Mouse (Mus musculus) kidney, postnatal 0 days (tissue): ENCODE results near the gene Adat3. TPM values are rescaled to one million over a fixed set of nuclear protein-coding genes. Genes with fewer than 3 reads are reported as not detected.

Source experiments
- ATAC-seq: fragments of 200-750 bp; cut with Nextera tagmentation; replicated peaks from 2 replicates; pipeline ENCODE4 v1.8.0; 2017; ENCODE audit warnings: low read depth, moderate number of reproducible peaks, moderate TSS enrichment, moderate library complexity; ENCODE audit not compliant: low FRiP score
- DNase-seq: peaks from one replicate; pipeline ENCODE4 v3.0.0-alpha.2; 2016; ENCODE audit warnings: low spot score
- H3K27ac ChIP-seq: fragments of 300-500 bp; sonication (generic); 2 replicates; pipeline ENCODE4 v1.5.1; 2014; ENCODE audit warnings: mild to moderate bottlenecking
- H3K27me3 ChIP-seq: fragments of 300-500 bp; sonication (generic); 2 replicates; pipeline ENCODE4 v1.6.1; 2014; ENCODE audit warnings: low read length, mixed read lengths; ENCODE audit not compliant: insufficient read depth
- H3K36me3 ChIP-seq: fragments of 300-500 bp; sonication (generic); 2 replicates; pipeline ENCODE4 v1.6.1; 2014; ENCODE audit warnings: low read length, mixed read lengths; ENCODE audit not compliant: insufficient read depth
- H3K4me1 ChIP-seq: fragments of 300-500 bp; sonication (generic); replicated peaks from 2 replicates; pipeline ENCODE4 v1.6.1; 2014; ENCODE audit warnings: antibody characterized with exemption, low read length, mixed read lengths; ENCODE audit not compliant: insufficient read depth
- H3K4me2 ChIP-seq: fragments of 300-500 bp; sonication (generic); 2 replicates; pipeline ENCODE4 v1.6.1; 2014; ENCODE audit warnings: mild to moderate bottlenecking, low read length, moderate library complexity, mixed read lengths
- H3K4me3 ChIP-seq: fragments of 300-500 bp; sonication (generic); replicated peaks from 2 replicates; pipeline ENCODE4 v1.5.1; 2014; ENCODE audit warnings: low read depth, low read length
- H3K9ac ChIP-seq: fragments of 300-500 bp; sonication (generic); 2 replicates; pipeline ENCODE4 v1.6.1; 2014; ENCODE audit warnings: low read depth, low read length
- H3K9me3 ChIP-seq: fragments of 300-500 bp; sonication (generic); replicated peaks from 2 replicates; pipeline ENCODE4 v1.6.1; 2016; ENCODE audit warnings: low read length, inconsistent platforms, mixed read lengths
- CTCF ChIP-seq: IDR thresholded peaks from 2 replicates; pipeline ENCODE4 v1.5.1; 2016; ENCODE audit warnings: antibody characterized with exemption, low read depth, mild to moderate bottlenecking, moderate library complexity
- WGBS: fragments of 180-500 bp; shearing (Covaris S2); extraction: QIAGEN DNeasy Blood & Tissue Kit; methylation state at CpG from one replicate; pipeline ENCODE4 v1.1.7; 2014; 5-methylcytosine and 5-hydroxymethylcytosine counted together
- polyA plus RNA-seq: library from polyadenylated mRNA; unstranded; fragments of >200 nt; fragmentation: Nextera tagmentation; extraction: Ambion mirVana; gene quantifications from 2 replicates; pipeline ENCODE4 v1.2.1, GENCODE M21; 2015

Adat3 gene
- polyA plus RNA-seq, 1 experiment from 2014 or later: 6.1 TPM

DNA sequence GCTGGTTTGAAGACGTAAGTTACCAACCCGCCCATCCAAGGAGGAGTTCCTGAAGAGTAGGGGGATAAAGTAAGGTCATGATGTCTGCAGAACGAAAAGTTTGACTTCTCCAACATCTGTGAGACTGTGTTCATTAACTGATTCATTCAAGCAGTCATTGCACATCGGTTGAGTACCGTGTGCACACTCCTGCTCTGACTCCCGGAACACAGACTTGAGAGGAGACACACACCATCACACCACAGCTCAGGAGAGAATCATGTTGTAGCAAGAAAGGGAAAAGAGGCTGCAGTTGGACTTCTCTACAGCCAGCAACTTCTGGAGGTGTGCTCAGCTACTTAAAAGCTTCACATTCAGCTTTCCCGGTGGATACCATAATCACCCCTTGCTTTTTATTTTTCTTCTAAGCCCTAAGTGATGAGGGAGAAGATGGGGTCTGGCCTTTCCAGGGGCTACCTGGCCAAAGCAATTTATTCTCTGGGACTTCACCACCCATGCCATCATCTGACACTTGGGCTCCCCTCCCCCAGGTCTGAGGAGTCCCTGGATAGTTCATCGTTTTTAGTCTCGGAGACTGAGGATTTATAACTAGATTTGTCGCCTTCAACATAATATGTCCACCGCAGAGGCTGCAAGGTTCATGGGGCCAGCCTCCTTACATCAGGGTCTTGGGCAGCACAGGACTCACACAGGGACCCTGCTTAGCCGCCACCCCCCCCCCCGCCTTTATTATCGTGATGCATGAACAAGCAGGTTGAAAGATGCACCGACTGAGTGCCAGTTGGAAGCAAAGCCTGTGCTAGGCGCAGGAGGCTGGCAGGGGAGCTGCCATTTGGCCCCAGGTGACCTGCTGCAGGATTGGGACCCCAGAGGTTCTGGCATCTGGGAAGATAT lies 18.4 kb downstream of the Adat3 start:
- H3K9ac ChIP-seq: peak overlapping the region; percentile 38; the same call in 1 of the 2 replicates
- peak overlapping the region; percentile 46 for H3K4me3 ChIP-seq
- H3K9me3 ChIP-seq: no peaks in the 10 kb centered on the region
- H3K4me2 ChIP-seq: peak overlapping the region; percentile 67
- peak overlapping the region; percentile 92; the same call in 1 of the 2 replicates for H3K27ac ChIP-seq
- peaks cover 4% of the 10 kb centered on the region; the same call in 1 of the 2 replicates for H3K36me3 ChIP-seq
- peaks cover 17% of the 10 kb centered on the region for H3K4me1 ChIP-seq
- DNase-seq: no peak
- no peak for ATAC-seq
- H3K27me3 ChIP-seq: no peaks in the 10 kb centered on the region
- WGBS: 34% methylated on average over 16 of the region's 16 CpGs
- TF ChIP-seq CTCF: no peak

DNA sequence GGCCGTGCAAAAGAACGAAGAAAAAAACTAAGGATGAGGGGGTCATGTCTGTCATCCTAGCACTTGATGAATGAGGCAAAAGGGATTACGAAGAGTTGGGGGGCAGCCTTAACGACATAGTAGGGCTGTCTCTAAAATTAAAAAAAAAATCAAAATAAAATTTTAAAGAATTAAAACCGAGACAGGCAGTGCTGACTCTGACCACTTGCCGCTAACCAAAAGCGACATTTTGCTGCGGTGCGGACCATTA lies 18.9 kb downstream of the Adat3 start:
- Histone ChIP-seq H3K9ac (peak overlapping the region; percentile 38; the same call in 1 of the 2 replicates), H3K27ac (peak overlapping the region; percentile 92), H3K4me3 (peak overlapping the region; percentile 46), H3K4me1 (peaks cover 22% of the 10 kb centered on the region), H3K4me2 (peak overlapping the region; percentile 67), H3K27me3 (no peaks in the 10 kb centered on the region), H3K36me3 (peaks cover 3% of the 10 kb centered on the region; the same call in 1 of the 2 replicates), H3K9me3 (no peaks in the 10 kb centered on the region)
- DNase-seq (no peak), ATAC-seq (no peak)
- WGBS: under 1% methylated on average over 9 of the region's 9 CpGs
- no peak for TF ChIP-seq CTCF

DNA sequence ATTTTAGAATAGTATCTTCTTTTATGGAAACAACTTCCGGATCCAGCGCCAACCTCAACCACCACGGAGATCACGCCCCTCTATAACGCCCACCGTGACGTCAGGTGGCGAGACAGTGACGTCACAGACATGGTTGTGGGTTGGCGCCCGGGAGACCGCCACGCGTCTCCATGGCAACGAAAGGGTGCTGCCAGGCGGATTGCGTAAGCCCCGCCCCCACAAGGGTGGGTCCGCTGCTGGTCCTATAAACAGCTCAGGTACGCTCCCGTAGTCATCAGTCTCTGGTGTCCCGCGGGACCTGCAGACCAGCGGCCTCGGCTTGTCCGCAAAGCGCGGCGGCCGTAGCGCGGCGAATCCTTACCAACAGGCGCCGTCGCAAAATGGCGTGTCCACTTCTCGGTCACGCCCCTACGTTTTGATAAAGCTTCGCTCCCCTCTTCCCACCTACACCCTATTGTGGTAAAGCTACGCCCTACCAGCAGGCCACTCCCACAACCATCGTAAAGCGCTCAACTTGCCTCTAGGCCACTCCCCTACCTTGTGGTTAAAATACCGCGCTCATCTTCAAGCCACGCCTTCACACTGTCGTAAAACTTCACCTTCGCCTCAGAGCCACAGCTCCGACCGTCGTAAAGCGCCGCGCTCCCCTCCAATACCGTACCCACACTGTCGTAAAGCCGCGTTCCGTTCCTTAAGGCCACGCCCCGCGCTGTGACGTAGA lies 19.4 kb downstream of the Adat3 start:
- DNase-seq (peak; percentile 100), ATAC-seq (peak; percentile 94)
- Histone ChIP-seq H3K36me3 (peaks cover 3% of the 10 kb centered on the region; the same call in 1 of the 2 replicates), H3K27me3 (no peaks in the 10 kb centered on the region), H3K4me3 (peak overlapping the region; percentile 87), H3K9ac (peak overlapping the region; percentile 94), H3K9me3 (no peaks in the 10 kb centered on the region), H3K4me2 (peak overlapping the region; percentile 67), H3K27ac (peak overlapping the region; percentile 95), H3K4me1 (peaks cover 22% of the 10 kb centered on the region)
- WGBS: under 1% methylated on average over 64 of the region's 64 CpGs
- TF ChIP-seq CTCF: no peak

DNA sequence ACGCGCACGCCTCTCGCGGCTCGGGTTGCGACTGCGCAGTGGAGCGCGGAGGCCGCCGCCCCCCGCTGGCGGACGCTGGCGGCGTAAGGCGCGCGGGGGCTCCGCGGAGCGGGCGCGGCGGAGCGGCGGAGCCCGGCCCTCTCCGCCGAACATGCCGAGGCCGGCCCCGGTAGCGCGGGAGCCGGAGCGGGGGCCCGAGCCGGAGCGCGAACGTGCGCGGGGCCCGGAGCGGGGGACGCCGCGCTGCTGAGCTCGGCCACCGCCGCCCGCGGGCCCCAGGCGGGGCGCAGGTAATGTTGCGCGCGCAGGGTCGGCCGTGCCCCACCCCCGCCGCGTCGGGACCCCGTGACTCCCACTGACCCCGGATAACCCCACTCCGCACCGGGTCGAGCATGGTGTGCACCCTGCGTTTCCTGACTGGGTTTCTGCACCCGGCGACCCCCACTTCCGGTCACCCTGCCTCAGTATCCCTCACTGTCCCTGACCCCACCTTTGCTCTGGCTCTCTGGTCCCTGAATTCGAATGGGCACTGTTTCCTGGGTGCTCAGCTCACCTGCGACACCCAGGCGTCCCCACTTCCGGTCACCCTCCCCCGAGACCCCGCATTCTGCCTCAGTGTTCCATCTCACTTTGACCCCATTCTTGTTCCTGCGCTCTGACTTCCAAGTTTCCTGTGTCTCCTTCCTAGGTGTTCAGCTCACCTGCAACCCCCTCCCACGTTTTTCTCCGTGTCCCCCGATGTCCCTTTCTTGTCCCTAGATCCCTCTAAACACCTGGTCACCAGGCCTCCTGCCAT lies 20.2 kb downstream of the Adat3 start, which contains the start of gene Csnk1g2:
TSS of gene Csnk1g2 (plus strand) at position 178 of the 796 bp plus-strand sequence.
- no peaks in the 10 kb centered on the region for H3K27me3 ChIP-seq
- peak within 1 kb of the TSS; percentile 95 for H3K27ac ChIP-seq
- WGBS: under 1% methylated on average over 84 of the region's 85 CpGs
- peak within 1 kb of the TSS; percentile 87 for H3K4me3 ChIP-seq
- peak within 1 kb of the TSS; percentile 94 for H3K9ac ChIP-seq
- TF ChIP-seq CTCF: no peak
- H3K9me3 ChIP-seq: no peaks in the 10 kb centered on the region
- DNase-seq (peak; percentile 36), ATAC-seq (peak; percentile 9)
- H3K4me1 ChIP-seq: peaks cover 29% of the 10 kb centered on the region
- peaks cover 3% of the 10 kb centered on the region; the same call in 1 of the 2 replicates for H3K36me3 ChIP-seq
- peak within 1 kb of the TSS; percentile 95 for H3K4me2 ChIP-seq

DNA sequence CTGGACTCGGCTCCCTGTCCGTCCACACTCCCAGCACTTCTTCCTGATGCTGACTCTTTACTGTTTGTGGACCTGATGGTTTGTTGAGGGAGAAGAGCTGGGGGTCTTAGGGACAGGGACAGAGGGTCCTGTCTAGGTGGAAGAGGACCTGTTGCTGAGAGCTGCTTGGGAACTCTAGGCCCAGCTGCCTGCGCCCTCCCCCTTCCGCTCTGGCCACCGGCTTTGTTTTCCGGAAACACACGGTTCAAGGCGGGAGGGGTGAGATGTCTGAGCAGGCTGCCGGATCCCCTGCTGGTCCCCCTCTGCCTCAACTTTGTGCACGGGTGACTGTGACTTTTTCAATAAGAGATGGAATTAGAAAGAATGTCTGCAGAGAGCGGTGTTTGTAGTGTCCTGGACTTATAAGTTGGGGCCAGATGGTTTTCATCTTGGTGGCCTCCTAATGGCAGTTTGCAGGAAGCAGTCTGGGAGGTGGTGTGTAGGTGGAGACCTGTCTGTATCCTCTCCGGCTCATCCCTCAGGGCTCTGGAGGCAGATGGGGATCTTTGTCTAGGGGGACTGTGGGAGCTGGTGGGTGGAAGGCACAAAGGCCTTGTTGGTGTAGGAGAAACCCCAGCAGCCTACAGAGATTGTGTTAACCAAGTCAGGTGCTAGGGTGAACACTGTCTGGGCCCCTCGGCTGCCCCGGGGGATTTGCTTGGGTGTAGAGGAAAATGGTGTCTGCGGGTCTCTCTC lies 20.9 kb downstream of the Adat3 start:
- peaks cover 31% of the 10 kb centered on the region for H3K4me1 ChIP-seq

More for the DNA sequence above, 20.9 kb downstream of the Adat3 start:
- H3K4me3 ChIP-seq: peak overlapping the region; percentile 87
- H3K27me3 ChIP-seq: no peaks in the 10 kb centered on the region
- peaks cover 3% of the 10 kb centered on the region; the same call in 1 of the 2 replicates for H3K36me3 ChIP-seq
- no peaks in the 10 kb centered on the region for H3K9me3 ChIP-seq
- H3K4me2 ChIP-seq: peak overlapping the region; percentile 95
- DNase-seq (peak; percentile 89), ATAC-seq (no peak)
- H3K9ac ChIP-seq: peak overlapping the region; percentile 94
- H3K27ac ChIP-seq: peak overlapping the region; percentile 95
- TF ChIP-seq CTCF: peak; percentile 33
- WGBS: 7% methylated on average over 15 of the region's 15 CpGs
